8 mouse cellular contexts compared by ENCODE assay signal in genomic region chr2:92459921-92460707, GRCm38 (mm10). TPM values are rescaled to one million over a fixed set of nuclear protein-coding genes. Genes with fewer than 3 reads are reported as not detected.
A peak's percentile ranks its signal among the peaks of the same experiment; 100 is the strongest.
DNase-seq lines count a peak whose midpoint lies in the region; ATAC-seq and TF ChIP-seq lines count a peak whose summit lies in the region.

Gene Slc35c1, minus strand, starts transcription at chr2:92460538.

- no peak for TF ChIP-seq EP300 in ES-Bruce4 (IDR thresholded peaks at IDR 0.05; ENCODE audit: insufficient read depth, low read depth, low read length)

- H3K27me3 ChIP-seq in ES-Bruce4 (ENCODE audit: control insufficient read depth, insufficient read depth, low read length, poor library complexity, severe bottlenecking): no peaks in the 10 kb centered on the region
- H3K27me3 ChIP-seq in forebrain, embryonic 13.5 days: peaks cover 22% of the 10 kb centered on the region
- H3K27me3 ChIP-seq in hindbrain, embryonic 14.5 days (ENCODE audit: control insufficient read depth, insufficient read depth, low read length): peaks cover 7% of the 10 kb centered on the region; the same call in 1 of the 2 replicates

- H3K9ac ChIP-seq in ES-Bruce4 (ENCODE audit: low read depth, poor library complexity, severe bottlenecking): peak within 1 kb of the TSS; percentile 66
- peak within 1 kb of the TSS; percentile 74 for H3K9ac ChIP-seq in forebrain, embryonic 13.5 days
- peak within 1 kb of the TSS; percentile 58 for H3K9ac ChIP-seq in hindbrain, embryonic 14.5 days

- peak; percentile 31 for DNase-seq in adrenal gland, postnatal 10 days
- no peak for DNase-seq in hindbrain, embryonic 14.5 days (ENCODE audit: low spot score)
- DNase-seq in left cerebral cortex, postnatal 14 days (ENCODE audit: low spot score in 2 of 2): no peak
- DNase-seq in spleen, postnatal 4 days (ENCODE audit: low spot score in 2 of 2): peak; percentile 56 to 81
- DNase-seq in ovary, postnatal 14 days (ENCODE audit: low spot score): no peak

- H3K27ac ChIP-seq in ES-Bruce4 (ENCODE audit: insufficient read depth, low read length): no peak within 1 kb of the TSS
- no peak within 1 kb of the TSS for H3K27ac ChIP-seq in forebrain, embryonic 13.5 days
- peak within 1 kb of the TSS; percentile 33 for H3K27ac ChIP-seq in hindbrain, embryonic 14.5 days

- ATAC-seq in forebrain, embryonic 13.5 days: peak; percentile 48; the same call in 1 of the 2 replicates
- ATAC-seq in hindbrain, embryonic 14.5 days (ENCODE audit: low FRiP score): peak; percentile 39
- ATAC-seq in megakaryocyte, adult 5-6 weeks (ENCODE audit: poor library complexity, severe bottlenecking): peak; percentile 53

- H3K4me1 ChIP-seq in ES-Bruce4 (ENCODE audit: control insufficient read depth, insufficient read depth, low read length): no peaks in the 10 kb centered on the region
- H3K4me1 ChIP-seq in forebrain, embryonic 13.5 days: peaks cover 41% of the 10 kb centered on the region
- peaks cover 39% of the 10 kb centered on the region for H3K4me1 ChIP-seq in hindbrain, embryonic 14.5 days (replicated peaks; ENCODE audit: control insufficient read depth, insufficient read depth, low read length)

- no peak for TF ChIP-seq CTCF in ES-Bruce4 (IDR thresholded peaks at IDR 0.05; ENCODE audit: low read depth, low read length)

- 1% methylated on average over 34 of the region's 34 CpGs for WGBS in forebrain, embryonic 13.5 days
- WGBS in hindbrain, embryonic 14.5 days: 1% methylated on average over 34 of the region's 34 CpGs

- H3K4me3 ChIP-seq in ES-Bruce4 (ENCODE audit: low read depth, low read length): peak within 1 kb of the TSS; percentile 95
- peak within 1 kb of the TSS; percentile 86 for H3K4me3 ChIP-seq in forebrain, embryonic 13.5 days
- H3K4me3 ChIP-seq in hindbrain, embryonic 14.5 days (replicated peaks; ENCODE audit: low read length): peak within 1 kb of the TSS; percentile 53

- no peaks in the 10 kb centered on the region for H3K9me3 ChIP-seq in ES-Bruce4 (replicated peaks; ENCODE audit: control insufficient read depth, insufficient read depth, low read length, poor library complexity, severe bottlenecking)
- H3K9me3 ChIP-seq in forebrain, embryonic 13.5 days (replicated peaks): no peaks in the 10 kb centered on the region
- H3K9me3 ChIP-seq in hindbrain, embryonic 14.5 days (ENCODE audit: control insufficient read depth, low read length): no peaks in the 10 kb centered on the region

- no peak for TF ChIP-seq POLR2A in ES-Bruce4 (IDR thresholded peaks at IDR 0.05; ENCODE audit: insufficient read depth, low read length)

- intact Hi-C loops in left cerebral cortex, postnatal 14 days (cut with DNase I): no loop called here

- H3K4me2 ChIP-seq in forebrain, embryonic 13.5 days: peak within 1 kb of the TSS; percentile 88
- peak within 1 kb of the TSS; percentile 88 for H3K4me2 ChIP-seq in hindbrain, embryonic 14.5 days (replicated peaks)

- no peaks in the 10 kb centered on the region for H3K36me3 ChIP-seq in ES-Bruce4 (ENCODE audit: control insufficient read depth, insufficient read depth, low read length, poor library complexity, severe bottlenecking)
- H3K36me3 ChIP-seq in forebrain, embryonic 13.5 days (ENCODE audit: poor library complexity, severe bottlenecking): no peaks in the 10 kb centered on the region
- H3K36me3 ChIP-seq in hindbrain, embryonic 14.5 days (replicated peaks; ENCODE audit: control insufficient read depth, insufficient read depth): no peaks in the 10 kb centered on the region

RNA-seq across cellular contexts. Expression of gene Slc35c1, which starts in this region (rescaled TPM):
- polyA plus RNA-seq in ES-Bruce4 (2011; ENCODE audit: insufficient read depth, insufficient read length, low read depth, missing spikeins): 7.6 and 8.2 TPM in 2 replicates
- total RNA-seq in adrenal gland, postnatal 10 days (2021): 10 to 100 TPM; 14.7 to 17.6 TPM
- polyA plus RNA-seq in forebrain, embryonic 13.5 days (2015; fragmentation: Nextera tagmentation; extraction: Ambion mirVana): 6.7 and 9.0 TPM in 2 replicates
- 15.4 and 17.1 TPM in 2 replicates for polyA plus RNA-seq in hindbrain, embryonic 14.5 days (2014; fragmentation: Nextera tagmentation; extraction: Ambion mirVana)
- total RNA-seq in left cerebral cortex, postnatal 14 days (2021): 10 to 100 TPM; 20.5 to 22.1 TPM
- total RNA-seq in megakaryocyte, adult 5-6 weeks (2015): 82.5 and 84.8 TPM in 2 replicates
- total RNA-seq in megakaryocyte, adult 5-6 weeks (2017): 28.7 and 42.0 TPM in 2 replicates

Comparison
In these comparisons a context has a peak if more than half of its experiments do, and no peak if none do; other contexts are left out.
1. DNase-seq: peak in adrenal gland, postnatal 10 days (single experiment) and spleen, postnatal 4 days (2 of 2); none in hindbrain, embryonic 14.5 days (single experiment), left cerebral cortex, postnatal 14 days (0 of 2) and ovary, postnatal 14 days (single experiment).
2. Peak in every context shown above with its lines, with median percentiles within 50 percentile points of each other: H3K4me3 ChIP-seq, H3K9ac ChIP-seq and ATAC-seq.